ENCODE assay signal across 7 mouse cellular contexts in the genomic region with DNA sequence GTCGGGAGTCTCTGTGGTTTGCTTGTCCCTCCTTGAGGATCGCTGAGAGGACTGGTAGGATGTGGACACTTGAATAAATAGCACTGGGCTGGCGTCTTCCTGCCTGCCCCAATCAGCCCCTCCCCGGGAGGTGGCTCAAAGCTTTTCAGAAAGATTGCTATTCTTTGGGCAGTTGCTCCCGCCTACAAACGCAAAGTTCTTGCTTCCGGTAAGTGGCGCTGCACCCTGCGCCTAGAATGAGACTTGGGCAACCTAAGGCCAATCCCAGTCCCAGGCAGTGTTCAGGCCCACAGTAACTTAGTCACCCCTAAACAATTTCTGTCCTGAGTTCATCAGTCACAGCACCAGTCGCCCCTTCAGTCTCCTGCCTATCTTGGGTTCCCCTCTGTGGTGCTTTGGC. TPM values are rescaled to one million over a fixed set of nuclear protein-coding genes. Genes with fewer than 3 reads are reported as not detected.
DNase-seq lines count a peak whose midpoint lies in the region; ATAC-seq and TF ChIP-seq lines count a peak whose summit lies in the region.
"Not testable (repeated sequence)": the region's sequence is repeated elsewhere in the genome, so short reads cannot be mapped to it uniquely, and the experiment has no call there.

No protein-coding gene starts in this region.

- peak; percentile 74 for DNase-seq in ZHBTc4 (ENCODE audit: low read depth, low spot score)
- peak; percentile 26 for DNase-seq in embryo, embryonic 10.5 days (ENCODE audit: low spot score)
- DNase-seq in lung, postnatal 0 days (ENCODE audit: low spot score); midbrain, postnatal 0 days (ENCODE audit: low spot score): not testable (repeated sequence)

- ATAC-seq in forebrain, embryonic 15.5 days (replicated peaks); kidney, embryonic 15.5 days (replicated peaks; ENCODE audit: low FRiP score): not testable (repeated sequence)
- peak; percentile 65 to 73 for ATAC-seq in hematopoietic stem cell, adult 5-6 weeks (replicated peaks in 1 of 2; ENCODE audit: insufficient read depth in 1 of 2, low FRiP score in 2 of 2, low TSS enrichment in 1 of 2, low read depth in 1 of 2, poor library complexity in 2 of 2, severe bottlenecking in 2 of 2)
- peak; percentile 26 for ATAC-seq in lung, postnatal 0 days
- ATAC-seq in midbrain, postnatal 0 days (ENCODE audit: low FRiP score) = 0 out of 2 replicates have a peak, but pooled peaks have one; percentile 27

- not testable (repeated sequence) for H3K9ac ChIP-seq in forebrain, embryonic 15.5 days (replicated peaks); kidney, embryonic 15.5 days; lung, postnatal 0 days (replicated peaks; ENCODE audit: low read depth); midbrain, postnatal 0 days (replicated peaks; ENCODE audit: low read length, poor library complexity, severe bottlenecking)

- not testable (repeated sequence) for H3K27me3 ChIP-seq in forebrain, embryonic 15.5 days; lung, postnatal 0 days (replicated peaks; ENCODE audit: insufficient read depth, low read length); midbrain, postnatal 0 days (ENCODE audit: insufficient read depth, low read length)
- H3K27me3 ChIP-seq in kidney, embryonic 15.5 days = peaks cover 12% of the 10 kb centered on the region

- H3K27ac ChIP-seq in forebrain, embryonic 15.5 days (replicated peaks); kidney, embryonic 15.5 days; lung, postnatal 0 days (ENCODE audit: low read length); midbrain, postnatal 0 days (ENCODE audit: low read depth, low read length): not testable (repeated sequence)

- not testable (repeated sequence) for H3K4me1 ChIP-seq in forebrain, embryonic 15.5 days; kidney, embryonic 15.5 days; lung, postnatal 0 days (ENCODE audit: insufficient read depth, low read depth, low read length); midbrain, postnatal 0 days (ENCODE audit: insufficient read depth, low read length)

- H3K4me2 ChIP-seq in forebrain, embryonic 15.5 days (replicated peaks) = 0 out of 2 replicates have a peak overlapping the region, but pooled peaks have one; percentile 5
- H3K4me2 ChIP-seq in kidney, embryonic 15.5 days = peak overlapping the region; percentile 47
- peak overlapping the region; percentile 30; the same call in 1 of the 2 replicates for H3K4me2 ChIP-seq in lung, postnatal 0 days (replicated peaks; ENCODE audit: low read depth, low read length)
- H3K4me2 ChIP-seq in midbrain, postnatal 0 days (ENCODE audit: low read depth, low read length, poor library complexity, severe bottlenecking) = not testable (repeated sequence)

- H3K36me3 ChIP-seq in forebrain, embryonic 15.5 days; kidney, embryonic 15.5 days; lung, postnatal 0 days (ENCODE audit: insufficient read depth, low read length); midbrain, postnatal 0 days (ENCODE audit: insufficient read depth, low read length): not testable (repeated sequence)

- not testable (repeated sequence) for TF ChIP-seq EP300 in lung, postnatal 0 days (IDR thresholded peaks at IDR 0.05)

- H3K4me3 ChIP-seq in forebrain, embryonic 15.5 days; midbrain, postnatal 0 days (ENCODE audit: low read depth, low read length): not testable (repeated sequence)
- H3K4me3 ChIP-seq in kidney, embryonic 15.5 days (replicated peaks) = peak overlapping the region; percentile 12; the same call in 1 of the 2 replicates
- peak overlapping the region; percentile 3; the same call in 1 of the 2 replicates for H3K4me3 ChIP-seq in lung, postnatal 0 days (ENCODE audit: low read depth, low read length)

- not testable (repeated sequence) for H3K9me3 ChIP-seq in forebrain, embryonic 15.5 days; kidney, embryonic 15.5 days (replicated peaks); lung, postnatal 0 days (ENCODE audit: low read length); midbrain, postnatal 0 days (ENCODE audit: low read length)

- WGBS in forebrain, embryonic 15.5 days = 9% methylated on average over 10 of the region's 10 CpGs
- WGBS in kidney, embryonic 15.5 days = 7% methylated on average over 10 of the region's 10 CpGs
- 8% methylated on average over 10 of the region's 10 CpGs for WGBS in lung, postnatal 0 days
- WGBS in midbrain, postnatal 0 days = 7% methylated on average over 10 of the region's 10 CpGs

- TF ChIP-seq CTCF in lung, postnatal 0 days (IDR thresholded peaks at IDR 0.05) = peak; percentile 17; the same call in 1 of the 2 replicates
- TF ChIP-seq CTCF in midbrain, postnatal 0 days (IDR thresholded peaks at IDR 0.05) = not testable (repeated sequence)

RNA-seq across cellular contexts. Expression of a gene that starts 18.9 kb away (rescaled TPM):
- polyA plus RNA-seq in forebrain, embryonic 15.5 days (2015; fragmentation: Nextera tagmentation; extraction: Ambion mirVana) = 0.65 TPM in 2 replicates
- total RNA-seq in hematopoietic stem cell, adult 5-6 weeks (2017) = 30.0 and 30.7 TPM in 2 replicates
- 3.1 and 4.5 TPM in 2 replicates for polyA plus RNA-seq in kidney, embryonic 15.5 days (2015; fragmentation: Nextera tagmentation; extraction: Ambion mirVana)
- polyA plus RNA-seq in lung, postnatal 0 days (2015; fragmentation: Nextera tagmentation; extraction: Ambion mirVana) = 2.0 TPM in 2 replicates
- total RNA-seq in midbrain, postnatal 0 days (2014; rRNA removed) = 0.49 and 0.85 TPM in 2 replicates
- 0.11 and 0.27 TPM in 2 replicates for polyA plus RNA-seq in midbrain, postnatal 0 days (2015; fragmentation: Nextera tagmentation; extraction: Ambion mirVana)
